Mouse (Mus musculus) CH12.LX (cell line): ENCODE measurements around the gene Dmrt2. TPM values are rescaled to one million over a fixed set of nuclear protein-coding genes. Genes with fewer than 3 reads are reported as not detected.

Experiments used
- DNase-seq: peaks from one replicate; pipeline ENCODE4 v3.0.0-alpha.2; 2013; ENCODE audit errors: extremely low read depth
- H3K27ac ChIP-seq: 2 replicates; pipeline ENCODE4 v1.5.1; 2012; ENCODE audit warnings: low read depth, mild to moderate bottlenecking, control low read depth, moderate library complexity; ENCODE audit not compliant: insufficient read depth
- H3K27me3 ChIP-seq: replicated peaks from 2 replicates; pipeline ENCODE3; 2012; ENCODE audit warnings: inconsistent platforms
- H3K36me3 ChIP-seq, 2 experiments: replicated peaks in 1 of 2; 2 replicates each; pipeline versions ENCODE3 to v1.6.1; 2012; ENCODE audit warnings: inconsistent platforms in 1 of 2, low read length in 1 of 2, mild to moderate bottlenecking in 1 of 2, mixed read lengths in 1 of 2, moderate library complexity in 1 of 2; ENCODE audit not compliant: control insufficient read depth in 1 of 2, insufficient read depth in 1 of 2
- H3K4me1 ChIP-seq, 2 experiments: 2 replicates each; pipeline ENCODE4 v1.6.1; 2012; ENCODE audit warnings: inconsistent platforms in 1 of 2, moderate library complexity in 1 of 2; ENCODE audit not compliant: insufficient read depth in 2 of 2, control insufficient read depth in 1 of 2
- H3K4me2 ChIP-seq: 2 replicates; pipeline ENCODE4 v1.6.1; 2012; ENCODE audit warnings: low read depth, mild to moderate bottlenecking, control low read depth; ENCODE audit not compliant: poor library complexity, insufficient read depth, severe bottlenecking
- H3K4me3 ChIP-seq, 3 experiments: fragments of 150-350 bp in 1 of 3; sonication (generic) in 1 of 3; replicated peaks in 1 of 3; 2 replicates each; pipeline versions ENCODE3 to v1.5.1; 2011 to 2012; ENCODE audit warnings: low read depth in 2 of 3, low read length in 2 of 3, mild to moderate bottlenecking in 2 of 3, moderate library complexity in 2 of 3, control low read depth in 1 of 3, improper control_type of control experiment in 1 of 3, inconsistent platforms in 1 of 3, mixed read lengths in 1 of 3; ENCODE audit not compliant: poor library complexity in 1 of 3
- H3K79me2 ChIP-seq: replicated peaks from 2 replicates; pipeline ENCODE4 v1.6.1; 2012; ENCODE audit warnings: mild to moderate bottlenecking, moderate library complexity; ENCODE audit not compliant: control insufficient read depth, poor library complexity, insufficient read depth, severe bottlenecking; ENCODE audit errors: extremely low read depth
- H3K9ac ChIP-seq: 2 replicates; pipeline ENCODE4 v1.6.1; 2012; ENCODE audit warnings: low read depth, mild to moderate bottlenecking, control low read depth, moderate library complexity; ENCODE audit not compliant: insufficient read depth
- H3K9me3 ChIP-seq: replicated peaks from 2 replicates; pipeline ENCODE3; 2012; ENCODE audit warnings: low read length, inconsistent platforms, mixed read lengths
- BHLHE40 ChIP-seq: IDR thresholded peaks from 2 replicates; pipeline ENCODE4 v1.6.1; 2011; ENCODE audit warnings: mild to moderate bottlenecking, low read depth, low read length, improper control_type of control experiment
- CHD1 ChIP-seq: IDR thresholded peaks from 2 replicates; pipeline ENCODE4 v1.6.1; 2012; ENCODE audit warnings: low read depth, low read length, improper control_type of control experiment, inconsistent platforms
- CHD2 ChIP-seq: IDR thresholded peaks from 2 replicates; pipeline ENCODE4 v1.6.1; 2011; ENCODE audit warnings: low read length, improper control_type of control experiment
- E2F4 ChIP-seq: IDR thresholded peaks from 2 replicates; pipeline ENCODE4 v1.6.1; 2011; ENCODE audit warnings: low read depth, low read length, improper control_type of control experiment; ENCODE audit not compliant: insufficient replicate concordance
- ELF1 ChIP-seq: IDR thresholded peaks from 2 replicates; pipeline ENCODE4 v1.6.1; 2014; ENCODE audit warnings: low read depth, mild to moderate bottlenecking, inconsistent platforms, low read length, improper control_type of control experiment
- EP300 ChIP-seq: IDR thresholded peaks from 2 replicates; pipeline ENCODE4 v1.6.1; 2011; ENCODE audit warnings: low read length, improper control_type of control experiment
- ETS1 ChIP-seq: conservative IDR thresholded peaks from 2 replicates; pipeline ENCODE4 v1.6.1; 2012; ENCODE audit warnings: low read depth, mild to moderate bottlenecking, inconsistent platforms, low read length, improper control_type of control experiment, moderate library complexity
- GABPA ChIP-seq: IDR thresholded peaks from 2 replicates; pipeline ENCODE4 v1.6.1; 2012; ENCODE audit warnings: low read depth, low read length, improper control_type of control experiment, inconsistent platforms; ENCODE audit not compliant: insufficient replicate concordance
- HCFC1 ChIP-seq: IDR thresholded peaks from 2 replicates; pipeline ENCODE4 v1.6.1; 2012; ENCODE audit warnings: low read depth, mild to moderate bottlenecking, inconsistent platforms, low read length, improper control_type of control experiment
- IRF4 ChIP-seq: IDR thresholded peaks from 2 replicates; pipeline ENCODE4 v1.6.1; 2014; ENCODE audit warnings: low read depth, mild to moderate bottlenecking, inconsistent platforms, low read length, improper control_type of control experiment
- JUN ChIP-seq: IDR thresholded peaks from 2 replicates; pipeline ENCODE4 v1.6.1; 2011; ENCODE audit warnings: low read depth, mild to moderate bottlenecking, low read length, improper control_type of control experiment, moderate library complexity; ENCODE audit not compliant: insufficient read depth
- JUND ChIP-seq: conservative IDR thresholded peaks from 2 replicates; pipeline ENCODE4 v1.6.1; 2011; ENCODE audit warnings: low read depth, low read length, improper control_type of control experiment
- KAT2A ChIP-seq: IDR thresholded peaks from 2 replicates; pipeline ENCODE4 v1.6.1; 2012; ENCODE audit warnings: low read length, improper control_type of control experiment, inconsistent platforms; ENCODE audit not compliant: insufficient replicate concordance
- MAX ChIP-seq: IDR thresholded peaks from 2 replicates; pipeline ENCODE4 v1.6.1; 2011; ENCODE audit warnings: low read length, improper control_type of control experiment
- MAZ ChIP-seq: IDR thresholded peaks from 2 replicates; pipeline ENCODE4 v1.6.1; 2012; ENCODE audit warnings: low read depth, mild to moderate bottlenecking, inconsistent platforms, low read length, improper control_type of control experiment, moderate library complexity
- MEF2A ChIP-seq: IDR thresholded peaks from 2 replicates; pipeline ENCODE4 v1.6.1; 2014; ENCODE audit warnings: low read depth, mild to moderate bottlenecking, inconsistent platforms, low read length, improper control_type of control experiment, borderline replicate concordance
- MXI1 ChIP-seq: IDR thresholded peaks from 2 replicates; pipeline ENCODE4 v1.6.1; 2011; ENCODE audit warnings: mild to moderate bottlenecking, low read depth, low read length, improper control_type of control experiment
- MYC ChIP-seq: IDR thresholded peaks from 2 replicates; pipeline ENCODE4 v1.6.1; 2011; ENCODE audit warnings: low read depth, mild to moderate bottlenecking, improper control_type of control experiment, low read length
- PAX5 ChIP-seq: IDR thresholded peaks from 2 replicates; pipeline ENCODE4 v1.6.1; 2012; ENCODE audit warnings: low read length, inconsistent platforms, mixed read lengths
- POLR2A ChIP-seq: IDR thresholded peaks from 2 replicates; pipeline ENCODE4 v1.6.1; 2011; ENCODE audit warnings: low read depth, mild to moderate bottlenecking, improper control_type of control experiment, low read length
- POLR2AphosphoS2 ChIP-seq: IDR thresholded peaks from 2 replicates; pipeline ENCODE4 v1.6.1; 2011; ENCODE audit warnings: low read depth, low read length, improper control_type of control experiment
- RAD21 ChIP-seq: IDR thresholded peaks from 2 replicates; pipeline ENCODE4 v1.6.1; 2011; ENCODE audit warnings: low read depth, mild to moderate bottlenecking, low read length, improper control_type of control experiment, moderate library complexity
- SIN3A ChIP-seq: IDR thresholded peaks from 2 replicates; pipeline ENCODE4 v1.6.1; 2012; ENCODE audit warnings: low read length, improper control_type of control experiment, inconsistent platforms
- TBP ChIP-seq: conservative IDR thresholded peaks from 2 replicates; pipeline ENCODE4 v1.6.1; 2011; ENCODE audit warnings: low read depth, low read length, improper control_type of control experiment
- TCF12 ChIP-seq: IDR thresholded peaks from 2 replicates; pipeline ENCODE4 v1.6.1; 2014; ENCODE audit warnings: low read depth, mild to moderate bottlenecking, inconsistent platforms, low read length, improper control_type of control experiment
- UBTF ChIP-seq: IDR thresholded peaks from 2 replicates; pipeline ENCODE4 v1.6.1; 2012; ENCODE audit warnings: low read depth, mild to moderate bottlenecking, inconsistent platforms, low read length, improper control_type of control experiment, moderate library complexity
- USF1 ChIP-seq: IDR thresholded peaks from 2 replicates; pipeline ENCODE4 v1.6.1; 2014; ENCODE audit warnings: low read depth, mild to moderate bottlenecking, inconsistent platforms, low read length, improper control_type of control experiment
- USF2 ChIP-seq: conservative IDR thresholded peaks from 2 replicates; pipeline ENCODE4 v1.6.1; 2011; ENCODE audit warnings: low read depth, low read length, improper control_type of control experiment
- ZKSCAN1 ChIP-seq: IDR thresholded peaks from 2 replicates; pipeline ENCODE4 v1.6.1; 2012; ENCODE audit warnings: low read depth, inconsistent platforms, low read length, improper control_type of control experiment, borderline replicate concordance
- ZNF384 ChIP-seq: IDR thresholded peaks from 2 replicates; pipeline ENCODE4 v1.6.1; 2012; ENCODE audit warnings: low read depth, low read length, improper control_type of control experiment, inconsistent platforms
- dilution Hi-C: fragments of 300-500 bp; cut with MboI; formaldehyde crosslinking; loops from 2 replicates; pipeline ENCODE4 v1.14.3; 2020; ENCODE audit warnings: low sequenced_read_pairs; ENCODE audit not compliant: extremely low pct_unique_long_range_greater_than_20kb, extremely low pct_ligation_motif_present
- in situ Hi-C: fragments of 300-500 bp; cut with MboI; formaldehyde crosslinking; loops from 3 replicates; pipeline ENCODE4 v1.14.3; 2019; ENCODE audit warnings: low sequenced_read_pairs, low pct_ligation_motif_present, low pct_unique_long_range_greater_than_20kb, mixed read lengths
- polyA plus RNA-seq: library from polyadenylated mRNA; unstranded; fragments of >175 nt; gene quantifications from 2 replicates; pipeline ENCODE4 v1.2.1, GENCODE M21; 2012; ENCODE audit warnings: low read depth; ENCODE audit not compliant: insufficient read length
- total RNA-seq, 2 experiments: library from RNA; depleted of rRNA; stranded (reverse); fragments of 300-350 nt in 1 of 2; fragments of >200 nt in 1 of 2; gene quantifications; 2 replicates each; pipeline ENCODE4 v1.2.3; 2012 to 2014

Gene Dmrt2
- total and polyA plus RNA-seq, 3 experiments, result not detected

- Histone ChIP-seq H3K27me3 (no peaks in the 10 kb centered on the region), H3K79me2 (no peaks in the 10 kb centered on the region), H3K4me1 (peaks cover 4 to 25% of the 10 kb centered on the region in 2 experiments), H3K36me3 (no peaks in the 10 kb centered on the region), H3K4me2 (no peak overlapping the region), H3K27ac (no peak overlapping the region), H3K9me3 (no peaks in the 10 kb centered on the region), H3K4me3 (no peak overlapping the region), H3K9ac (no peak overlapping the region)
- TF ChIP-seq MAX, result no peak
- no peak for TF ChIP-seq ZNF384
- TF ChIP-seq RAD21, result no peak
- no peak for TF ChIP-seq UBTF
- no peak for TF ChIP-seq MXI1
- no peak for TF ChIP-seq USF1
- TF ChIP-seq PAX5, result no peak
- TF ChIP-seq EP300, result peak; percentile 44; the same call in 1 of the 2 replicates
- peak; percentile 68 for TF ChIP-seq ETS1
- TF ChIP-seq MYC, result 0 out of 2 replicates have a peak, but pooled peaks have one; percentile 17
- peak; percentile 67 for TF ChIP-seq JUN
- TF ChIP-seq POLR2A, result no peak
- no peak for TF ChIP-seq MEF2A
- TF ChIP-seq GABPA, result no peak
- TF ChIP-seq IRF4, result peak; percentile 75
- no peak for TF ChIP-seq E2F4
- TF ChIP-seq ELF1, result no peak
- peak; percentile 78 for TF ChIP-seq JUND
- no peak for TF ChIP-seq POLR2AphosphoS2
- peak; percentile 85 for TF ChIP-seq BHLHE40
- TF ChIP-seq ZKSCAN1, result no peak
- TF ChIP-seq TBP, result no peak
- DNase-seq, result peak; percentile 50
- dilution Hi-C loops, result no loop called here
- in situ Hi-C loops, result loop anchor here (5.0 to 25.0 kb wide), 3 partner anchors 92 to 302 kb away; no protein-coding TSS in a partner anchor
Measured at GRCm38 (mm10) chr19:25638766-25639361, 33.3 kb upstream of the Dmrt2 start.

GRCm38 (mm10) chr19:25641786-25642185 lies 30.4 kb upstream of the Dmrt2 start:
- Histone ChIP-seq H3K27ac (no peak overlapping the region), H3K9me3 (no peaks in the 10 kb centered on the region), H3K9ac (no peak overlapping the region), H3K27me3 (no peaks in the 10 kb centered on the region), H3K4me3 (no peak overlapping the region), H3K4me2 (no peak overlapping the region), H3K79me2 (no peaks in the 10 kb centered on the region), H3K36me3 (no peaks in the 10 kb centered on the region), H3K4me1 (peaks cover 4 to 25% of the 10 kb centered on the region in 2 experiments)
- dilution Hi-C loops, result no loop called here
- DNase-seq, result no peak
- in situ Hi-C loops, result loop anchor here (25.0 kb wide), 2 partner anchors 179 to 304 kb away; no protein-coding TSS in a partner anchor
- TF ChIP-seq USF1 (no peak), JUND (no peak), ZKSCAN1 (no peak), POLR2A (no peak), SIN3A (no peak), ZNF384 (no peak), MYC (no peak), IRF4 (no peak), KAT2A (no peak), TCF12 (no peak), POLR2AphosphoS2 (no peak), HCFC1 (no peak), CHD1 (no peak), MAZ (no peak), BHLHE40 (no peak), E2F4 (no peak), CHD2 (no peak), ELF1 (no peak), USF2 (no peak)
